In the genomic region with DNA sequence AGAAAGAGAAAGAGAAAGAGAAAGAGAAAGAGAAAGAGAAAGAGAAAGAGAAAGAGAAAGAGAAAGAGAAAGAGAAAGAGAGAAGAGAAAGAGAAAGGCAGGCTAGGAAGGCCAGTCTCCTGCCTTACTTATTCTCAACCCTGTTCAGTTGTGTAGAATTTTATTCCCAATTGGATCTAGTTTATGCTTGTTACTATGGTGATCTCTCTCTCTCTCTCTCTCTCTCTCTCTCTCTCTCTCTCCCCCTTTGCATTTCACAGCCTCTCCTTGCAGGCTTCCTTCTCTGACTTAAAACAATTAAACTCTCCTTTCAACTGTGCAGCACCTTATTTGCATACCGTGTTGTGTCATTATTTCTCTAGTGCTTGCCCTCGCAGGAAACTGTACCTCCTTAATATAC, we compare ENCODE assay signal across 22 mouse cellular contexts.
DNase-seq lines count a peak whose midpoint lies in the region; ATAC-seq lines count a peak whose summit lies in the region.
"Had no signal": no experiment of that assay in that cellular context is flagged by ENCODE, and none has a peak within 500 bp of the region (broad histone marks: within the 10 kb centered on the region; RNA-seq: fewer than 3 reads in every experiment).

No protein-coding gene starts in this region.

- no peak overlapping the region for H3K4me2 ChIP-seq in hindbrain, embryonic 14.5 days (replicated peaks)
- no peak overlapping the region for H3K4me2 ChIP-seq in hindbrain, embryonic 12.5 days (replicated peaks)
- no peak overlapping the region for H3K4me2 ChIP-seq in forebrain, embryonic 14.5 days (ENCODE audit: low read length)
- no peak overlapping the region for H3K4me2 ChIP-seq in midbrain, embryonic 16.5 days (ENCODE audit: low read length)
- H3K4me2 ChIP-seq in kidney, embryonic 14.5 days (replicated peaks; ENCODE audit: low read depth, low read length) = no peak overlapping the region
- H3K4me2 ChIP-seq: limb, embryonic 12.5 days; liver, embryonic 11.5 days had no signal

- H3K27ac ChIP-seq in hindbrain, embryonic 14.5 days = no peak overlapping the region
- H3K27ac ChIP-seq in hindbrain, embryonic 12.5 days = no peak overlapping the region
- no peak overlapping the region for H3K27ac ChIP-seq in forebrain, embryonic 14.5 days (ENCODE audit: low read depth, low read length)
- H3K27ac ChIP-seq in midbrain, embryonic 16.5 days (ENCODE audit: low read length) = no peak overlapping the region
- H3K27ac ChIP-seq in kidney, embryonic 14.5 days (ENCODE audit: low read depth, low read length) = no peak overlapping the region
- H3K27ac ChIP-seq: gastrocnemius, adult 2 months; layer of hippocampus, adult 2 months; limb, embryonic 12.5 days; macrophage had no signal

- no peak overlapping the region for H3K9ac ChIP-seq in hindbrain, embryonic 14.5 days
- H3K9ac ChIP-seq in hindbrain, embryonic 12.5 days = no peak overlapping the region
- H3K9ac ChIP-seq in forebrain, embryonic 14.5 days (ENCODE audit: low read length) = no peak overlapping the region
- H3K9ac ChIP-seq in midbrain, embryonic 16.5 days (ENCODE audit: low read depth, low read length) = no peak overlapping the region
- no peak overlapping the region for H3K9ac ChIP-seq in kidney, embryonic 14.5 days (ENCODE audit: low read depth, low read length)
- H3K9ac ChIP-seq: limb, embryonic 12.5 days; liver, postnatal 0 days had no signal

- no peaks in the 10 kb centered on the region for H3K9me3 ChIP-seq in hindbrain, embryonic 14.5 days (ENCODE audit: control insufficient read depth, low read length)
- no peaks in the 10 kb centered on the region for H3K9me3 ChIP-seq in hindbrain, embryonic 12.5 days (replicated peaks)
- no peaks in the 10 kb centered on the region for H3K9me3 ChIP-seq in forebrain, embryonic 14.5 days (replicated peaks; ENCODE audit: control insufficient read depth, low read length)
- H3K9me3 ChIP-seq in midbrain, embryonic 16.5 days (replicated peaks; ENCODE audit: control insufficient read depth, low read length, poor library complexity, severe bottlenecking) = no peaks in the 10 kb centered on the region
- H3K9me3 ChIP-seq in kidney, embryonic 14.5 days (ENCODE audit: control insufficient read depth, low read length) = no peaks in the 10 kb centered on the region
- H3K9me3 ChIP-seq: limb, embryonic 12.5 days had no signal

- peak; percentile 55; the same call in 1 of the 2 replicates for ATAC-seq in hindbrain, embryonic 14.5 days (ENCODE audit: low FRiP score)
- no peak for ATAC-seq in hindbrain, embryonic 12.5 days (ENCODE audit: low FRiP score)
- peak; percentile 67 for ATAC-seq in forebrain, embryonic 14.5 days
- ATAC-seq in midbrain, embryonic 16.5 days = peak; percentile 80
- no peak for ATAC-seq in kidney, embryonic 14.5 days (ENCODE audit: low FRiP score, low TSS enrichment)
- ATAC-seq: activated CD4-positive, CD25-positive, alpha-beta regulatory T cell, adult 4 months; liver, postnatal 0 days; lung, postnatal 0 days had no signal

- peak; percentile 29 for DNase-seq in hindbrain, embryonic 14.5 days (ENCODE audit: low spot score)
- DNase-seq in B cell, adult 2 months = peak; percentile 17 to 34
- peak; percentile 41 for DNase-seq in forebrain, embryonic 14.5 days (ENCODE audit: low spot score)
- no peak for DNase-seq in spleen, adult 12 weeks (ENCODE audit: low spot score)
- DNase-seq: adrenal gland, adult 8-10 months; cerebellum, adult 18-20 months; gastrocnemius, adult 2 months; kidney, adult 9 months; kidney, postnatal 25 days; layer of hippocampus, postnatal 36 days; liver, postnatal 0 days; right cerebral cortex, postnatal 14 days; spleen, adult 18-20 months had no signal

- no peaks in the 10 kb centered on the region for H3K36me3 ChIP-seq in hindbrain, embryonic 14.5 days (replicated peaks; ENCODE audit: control insufficient read depth, insufficient read depth)
- H3K36me3 ChIP-seq in hindbrain, embryonic 12.5 days = no peaks in the 10 kb centered on the region
- no peaks in the 10 kb centered on the region for H3K36me3 ChIP-seq in forebrain, embryonic 14.5 days (ENCODE audit: control insufficient read depth, insufficient read depth, low read length)
- no peaks in the 10 kb centered on the region for H3K36me3 ChIP-seq in midbrain, embryonic 16.5 days (ENCODE audit: control insufficient read depth, insufficient read depth, low read length)
- no peaks in the 10 kb centered on the region for H3K36me3 ChIP-seq in kidney, embryonic 14.5 days (ENCODE audit: control insufficient read depth, insufficient read depth, low read length)
- H3K36me3 ChIP-seq: limb, embryonic 12.5 days had no signal

- H3K27me3 ChIP-seq in hindbrain, embryonic 14.5 days (ENCODE audit: control insufficient read depth, insufficient read depth, low read length) = no peaks in the 10 kb centered on the region
- H3K27me3 ChIP-seq in hindbrain, embryonic 12.5 days = no peaks in the 10 kb centered on the region
- no peaks in the 10 kb centered on the region for H3K27me3 ChIP-seq in forebrain, embryonic 14.5 days (replicated peaks; ENCODE audit: control insufficient read depth, insufficient read depth, low read length)
- no peaks in the 10 kb centered on the region for H3K27me3 ChIP-seq in midbrain, embryonic 16.5 days (ENCODE audit: control insufficient read depth, insufficient read depth, low read depth, low read length)
- no peaks in the 10 kb centered on the region for H3K27me3 ChIP-seq in kidney, embryonic 14.5 days (ENCODE audit: control insufficient read depth, insufficient read depth, low read length)
- H3K27me3 ChIP-seq: limb, embryonic 12.5 days had no signal

- no peak overlapping the region for H3K4me3 ChIP-seq in hindbrain, embryonic 14.5 days (replicated peaks; ENCODE audit: low read length)
- no peak overlapping the region for H3K4me3 ChIP-seq in hindbrain, embryonic 12.5 days
- no peak overlapping the region for H3K4me3 ChIP-seq in forebrain, embryonic 14.5 days (ENCODE audit: low read depth, low read length)
- no peak overlapping the region for H3K4me3 ChIP-seq in midbrain, embryonic 16.5 days (ENCODE audit: low read depth, low read length)
- H3K4me3 ChIP-seq in kidney, embryonic 14.5 days (ENCODE audit: low read length) = no peak overlapping the region
- H3K4me3 ChIP-seq: gastrocnemius, adult 2 months; layer of hippocampus, adult 2 months; limb, embryonic 12.5 days had no signal

- WGBS in hindbrain, embryonic 14.5 days = 36% methylated on average over 2 of the region's 2 CpGs
- WGBS in hindbrain, embryonic 12.5 days = 58% methylated on average over 2 of the region's 2 CpGs
- 15% methylated on average over 2 of the region's 2 CpGs for WGBS in forebrain, embryonic 14.5 days
- WGBS in midbrain, embryonic 16.5 days = 27% methylated on average over 2 of the region's 2 CpGs
- 65% methylated on average over 2 of the region's 2 CpGs for WGBS in kidney, embryonic 14.5 days

- H3K4me1 ChIP-seq in hindbrain, embryonic 14.5 days (replicated peaks; ENCODE audit: control insufficient read depth, insufficient read depth, low read length) = peaks cover 4% of the 10 kb centered on the region
- H3K4me1 ChIP-seq in hindbrain, embryonic 12.5 days = no peaks in the 10 kb centered on the region
- peaks cover 6% of the 10 kb centered on the region for H3K4me1 ChIP-seq in forebrain, embryonic 14.5 days (ENCODE audit: control insufficient read depth, insufficient read depth, low read length)
- peaks cover 11% of the 10 kb centered on the region for H3K4me1 ChIP-seq in midbrain, embryonic 16.5 days (ENCODE audit: control insufficient read depth, insufficient read depth, low read length)
- H3K4me1 ChIP-seq in kidney, embryonic 14.5 days (ENCODE audit: control insufficient read depth, insufficient read depth, low read length) = no peaks in the 10 kb centered on the region
- H3K4me1 ChIP-seq: limb, embryonic 12.5 days had no signal

Comparison
In these comparisons a context has a peak if more than half of its experiments do, and no peak if none do; other contexts are left out.
1. ATAC-seq: peak in hindbrain, embryonic 14.5 days (single experiment), forebrain, embryonic 14.5 days (single experiment) and midbrain, embryonic 16.5 days (single experiment); none in hindbrain, embryonic 12.5 days (single experiment) and kidney, embryonic 14.5 days (single experiment).